Mouse (Mus musculus): Measurements from ENCODE around the gene Caprin1. TPM values are rescaled to one million over a fixed set of nuclear protein-coding genes. Genes with fewer than 3 reads are reported as not detected.

Caprin1 gene
- polyA plus RNA-seq, 1 experiment from 2014 or later = 69.2 TPM

DNA sequence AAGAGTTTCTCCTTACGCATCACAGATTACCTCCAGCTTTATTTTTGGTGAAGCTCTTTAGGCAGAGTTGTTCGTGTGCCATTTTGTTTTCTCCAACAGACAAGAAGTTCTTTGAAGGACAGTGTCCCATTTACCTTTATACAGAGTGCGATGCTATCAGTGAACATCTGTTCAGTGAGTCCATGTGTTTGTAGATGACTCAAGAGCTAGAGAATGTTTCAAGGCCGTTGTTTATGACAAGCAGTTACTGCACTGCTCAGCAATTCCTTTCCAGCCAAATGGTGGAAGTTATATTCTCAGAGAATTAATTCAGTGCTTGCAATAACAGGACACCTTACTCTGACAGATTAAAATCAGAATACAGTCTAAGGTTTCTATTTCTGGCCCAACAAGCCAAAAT is 27.5 kb upstream of the Caprin1 start:
- Histone ChIP-seq H3K27ac (ENCODE audit: low read depth) (peak overlapping the region; percentile 8; the same call in 1 of the 2 replicates), H3K27me3 (ENCODE audit: insufficient read depth, low read length) (no peaks in the 10 kb centered on the region), H3K9ac (replicated peaks) (no peak overlapping the region), H3K9me3 (ENCODE audit: low read length) (no peaks in the 10 kb centered on the region), H3K4me1 (ENCODE audit: insufficient read depth) (no peaks in the 10 kb centered on the region), H3K4me3 (ENCODE audit: low read depth, low read length) (no peak overlapping the region), H3K36me3 (replicated peaks; ENCODE audit: insufficient read depth, low read length) (no peaks in the 10 kb centered on the region), H3K4me2 (ENCODE audit: low read depth, low read length) (no peak overlapping the region)
- DNase-seq (no peak), ATAC-seq (peak; percentile 87)
- WGBS (ENCODE audit: insufficient replicate concordance) = 56% methylated on average over 4 of the region's 4 CpGs
- no peak for TF ChIP-seq CTCF (IDR thresholded peaks at IDR 0.05; ENCODE audit: low read depth)
- peak; percentile 31; the same call in 1 of the 2 replicates for TF ChIP-seq EP300 (IDR thresholded peaks at IDR 0.05; ENCODE audit: low read depth)

DNA sequence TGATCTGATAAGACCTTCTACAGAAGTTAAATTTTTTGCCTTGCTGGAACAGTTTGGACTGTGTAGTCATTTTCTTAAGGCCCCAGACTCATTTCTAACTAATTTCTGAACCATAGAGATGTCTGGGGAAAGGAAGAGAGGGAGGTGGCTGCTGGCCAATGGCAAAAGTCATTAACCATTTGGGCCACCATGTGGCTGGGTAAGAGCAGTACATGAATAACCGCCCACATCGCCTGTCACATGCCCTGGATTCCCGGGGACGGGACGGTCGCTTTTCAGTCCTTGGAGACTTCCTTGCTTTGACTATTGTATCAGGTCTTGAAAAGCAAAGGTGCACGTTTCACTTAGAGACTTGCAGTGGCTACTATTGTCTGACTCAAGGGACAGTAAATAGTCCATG is 25.1 kb upstream of the Caprin1 start:
- H3K9me3 ChIP-seq (ENCODE audit: low read length) = no peaks in the 10 kb centered on the region
- no peak overlapping the region for H3K27ac ChIP-seq (ENCODE audit: low read depth)
- 58% methylated on average over 7 of the region's 7 CpGs for WGBS (ENCODE audit: insufficient replicate concordance)
- TF ChIP-seq EP300 (IDR thresholded peaks at IDR 0.05; ENCODE audit: low read depth) (no peak), CTCF (IDR thresholded peaks at IDR 0.05; ENCODE audit: low read depth) (peak; percentile 16; the same call in 1 of the 2 replicates)
- no peaks in the 10 kb centered on the region for H3K36me3 ChIP-seq (replicated peaks; ENCODE audit: insufficient read depth, low read length)
- ATAC-seq (no peak), DNase-seq (no peak)
- H3K9ac ChIP-seq (replicated peaks) = no peak overlapping the region
- no peaks in the 10 kb centered on the region for H3K27me3 ChIP-seq (ENCODE audit: insufficient read depth, low read length)
- no peak overlapping the region for H3K4me3 ChIP-seq (ENCODE audit: low read depth, low read length)
- no peaks in the 10 kb centered on the region for H3K4me1 ChIP-seq (ENCODE audit: insufficient read depth)
- no peak overlapping the region for H3K4me2 ChIP-seq (ENCODE audit: low read depth, low read length)

DNA sequence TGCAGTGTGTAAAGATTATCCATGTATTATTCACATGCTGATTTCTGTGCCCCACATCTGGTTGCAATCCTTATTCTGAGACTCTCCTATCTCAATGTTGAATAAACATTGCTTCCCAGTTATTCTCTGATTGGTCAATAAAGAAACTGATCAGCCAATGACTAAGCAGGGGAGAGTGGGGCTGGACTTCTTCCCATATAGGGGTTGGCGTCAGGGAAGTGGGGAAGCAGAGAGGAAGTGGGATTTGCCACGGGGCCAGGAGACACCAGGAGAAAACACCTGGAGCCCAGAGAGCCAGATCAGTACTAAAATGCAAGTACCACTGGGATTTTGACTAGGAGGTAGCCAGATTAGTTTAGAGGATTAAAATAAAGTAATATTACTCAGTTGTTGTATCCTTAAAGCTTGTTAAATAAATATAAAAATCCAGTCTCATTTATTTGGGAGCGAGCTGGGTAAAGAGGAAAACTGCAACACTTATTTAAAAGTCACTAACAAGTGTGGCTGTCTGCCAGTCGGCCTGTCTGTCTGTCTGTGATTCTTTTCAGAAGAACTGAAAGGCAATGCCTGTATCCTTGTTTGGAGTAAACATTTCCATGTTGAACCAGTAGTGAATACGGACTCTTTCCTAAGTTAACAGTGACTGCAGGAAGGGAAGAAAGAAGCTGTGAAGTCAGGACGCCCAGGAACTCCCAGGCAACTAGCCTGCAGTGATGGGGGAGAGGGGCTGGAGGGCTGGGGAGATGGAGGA is 19.9 kb upstream of the Caprin1 start:
- 0 out of 2 replicates have a peak overlapping the region, but pooled peaks have one; percentile 17 for H3K9ac ChIP-seq (replicated peaks)
- ATAC-seq (peak; percentile 93), DNase-seq (peak; percentile 44)
- no peaks in the 10 kb centered on the region for H3K4me1 ChIP-seq (ENCODE audit: insufficient read depth)
- peak overlapping the region; percentile 35 for H3K4me3 ChIP-seq (ENCODE audit: low read depth, low read length)
- peak overlapping the region; percentile 54 for H3K4me2 ChIP-seq (ENCODE audit: low read depth, low read length)
- 31% methylated on average over 6 of the region's 6 CpGs for WGBS (ENCODE audit: insufficient replicate concordance)
- no peaks in the 10 kb centered on the region for H3K36me3 ChIP-seq (replicated peaks; ENCODE audit: insufficient read depth, low read length)
- no peaks in the 10 kb centered on the region for H3K27me3 ChIP-seq (ENCODE audit: insufficient read depth, low read length)
- H3K27ac ChIP-seq (ENCODE audit: low read depth) = peak overlapping the region; percentile 69
- TF ChIP-seq CTCF (IDR thresholded peaks at IDR 0.05; ENCODE audit: low read depth) (no peak), EP300 (IDR thresholded peaks at IDR 0.05; ENCODE audit: low read depth) (no peak)
- H3K9me3 ChIP-seq (ENCODE audit: low read length) = no peaks in the 10 kb centered on the region

DNA sequence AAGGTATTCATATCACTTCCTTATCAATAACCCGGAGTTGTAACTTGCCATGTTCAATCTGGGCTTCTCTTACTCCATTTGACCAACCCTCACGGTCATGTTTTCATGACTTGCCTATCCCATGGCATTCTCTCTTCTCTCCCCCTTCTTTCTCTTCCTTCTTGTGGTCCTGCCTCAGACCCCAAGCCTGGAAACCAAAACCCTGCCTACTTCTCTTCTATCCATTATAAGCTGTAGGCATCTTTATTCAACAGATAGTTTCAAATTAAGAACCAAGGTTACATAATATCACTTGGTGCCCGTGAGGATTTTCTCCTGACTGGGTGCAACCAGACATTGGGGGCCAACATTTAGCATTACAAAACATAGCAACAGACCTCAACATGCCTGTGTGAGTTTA is 18.5 kb upstream of the Caprin1 start:
- DNase-seq = no peak

DNA sequence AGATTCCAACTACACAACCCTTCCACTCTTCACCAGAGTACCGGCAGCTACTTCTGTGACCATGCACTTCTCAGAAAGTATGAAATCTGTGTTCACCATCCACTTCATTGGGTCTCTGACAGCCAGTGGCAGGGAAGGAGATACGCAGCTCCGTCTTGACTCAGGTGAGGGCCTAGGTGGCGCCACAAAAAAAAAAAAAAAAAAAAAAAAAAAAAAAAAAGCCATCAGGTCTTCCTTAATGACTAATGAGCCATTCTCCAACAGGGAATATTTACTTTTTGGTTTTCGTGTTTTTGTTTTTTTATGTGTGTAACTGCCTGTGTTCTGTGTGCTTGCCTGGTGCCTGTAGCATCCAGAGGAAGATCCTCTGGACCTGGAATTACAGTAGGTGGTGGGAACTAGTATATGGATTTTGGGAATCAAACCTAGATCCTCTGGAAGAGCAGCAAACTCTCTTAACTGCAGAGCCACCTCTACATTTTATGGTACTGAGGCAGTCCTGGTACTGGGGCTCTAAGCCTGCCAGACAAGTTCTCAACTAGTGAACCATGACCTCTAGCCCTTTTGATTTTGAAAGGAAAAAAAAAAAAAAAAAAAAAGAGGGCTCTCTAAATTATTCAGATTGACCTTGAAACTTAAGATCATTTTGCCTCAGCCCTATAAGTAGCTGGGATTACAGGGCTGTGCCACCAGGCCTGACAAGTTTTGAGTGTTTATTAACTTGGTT is 14.2 kb upstream of the Caprin1 start:
- no peaks in the 10 kb centered on the region for H3K9me3 ChIP-seq (ENCODE audit: low read length)
- H3K4me2 ChIP-seq (ENCODE audit: low read depth, low read length) = no peak overlapping the region
- no peaks in the 10 kb centered on the region for H3K4me1 ChIP-seq (ENCODE audit: insufficient read depth)
- H3K9ac ChIP-seq (replicated peaks) = no peak overlapping the region
- H3K4me3 ChIP-seq (ENCODE audit: low read depth, low read length) = no peak overlapping the region
- 71% methylated on average over 5 of the region's 5 CpGs for WGBS (ENCODE audit: insufficient replicate concordance)
- ATAC-seq = no peak
- no peak for DNase-seq
- H3K27ac ChIP-seq (ENCODE audit: low read depth) = no peak overlapping the region
- no peaks in the 10 kb centered on the region for H3K36me3 ChIP-seq (replicated peaks; ENCODE audit: insufficient read depth, low read length)
- H3K27me3 ChIP-seq (ENCODE audit: insufficient read depth, low read length) = no peaks in the 10 kb centered on the region
- no peak for TF ChIP-seq CTCF (IDR thresholded peaks at IDR 0.05; ENCODE audit: low read depth)
- TF ChIP-seq EP300 (IDR thresholded peaks at IDR 0.05; ENCODE audit: low read depth) = no peak

More for the DNA sequence above, 18.5 kb upstream of the Caprin1 start:
- no peaks in the 10 kb centered on the region for H3K27me3 ChIP-seq (ENCODE audit: insufficient read depth, low read length)
- no peak overlapping the region for H3K4me2 ChIP-seq (ENCODE audit: low read depth, low read length)
- WGBS (ENCODE audit: insufficient replicate concordance) = 72% methylated on average over 3 of the region's 3 CpGs
- H3K4me3 ChIP-seq (ENCODE audit: low read depth, low read length) = no peak overlapping the region
- no peak for ATAC-seq
- H3K9ac ChIP-seq (replicated peaks) = no peak overlapping the region
- H3K27ac ChIP-seq (ENCODE audit: low read depth) = no peak overlapping the region
- no peaks in the 10 kb centered on the region for H3K36me3 ChIP-seq (replicated peaks; ENCODE audit: insufficient read depth, low read length)
- no peaks in the 10 kb centered on the region for H3K4me1 ChIP-seq (ENCODE audit: insufficient read depth)
- H3K9me3 ChIP-seq (ENCODE audit: low read length) = no peaks in the 10 kb centered on the region
- no peak for TF ChIP-seq CTCF (IDR thresholded peaks at IDR 0.05; ENCODE audit: low read depth)
- no peak for TF ChIP-seq EP300 (IDR thresholded peaks at IDR 0.05; ENCODE audit: low read depth)

DNA sequence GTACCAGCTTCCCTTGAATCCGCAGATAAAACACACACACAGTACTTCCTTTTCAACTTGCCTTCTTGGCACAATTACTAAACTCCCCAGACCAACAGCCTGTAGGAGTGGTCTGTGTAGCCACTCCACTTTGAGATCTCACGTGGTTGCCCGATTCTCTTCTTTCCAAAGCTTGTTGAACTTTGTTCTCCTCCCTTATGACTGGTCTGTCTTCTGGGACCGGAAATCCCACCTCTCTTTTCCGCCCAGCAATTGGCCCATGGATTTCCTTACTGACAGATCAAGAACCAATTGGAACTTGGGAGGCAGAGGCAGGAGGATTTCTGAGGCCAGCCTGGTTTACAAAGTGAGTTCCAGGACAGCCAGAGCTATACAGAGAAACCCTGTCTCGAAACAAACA is 13.0 kb upstream of the Caprin1 start:
- ATAC-seq (no peak), DNase-seq (no peak)
- Histone ChIP-seq H3K9me3 (ENCODE audit: low read length) (no peaks in the 10 kb centered on the region), H3K4me3 (ENCODE audit: low read depth, low read length) (no peak overlapping the region), H3K4me2 (ENCODE audit: low read depth, low read length) (no peak overlapping the region), H3K27me3 (ENCODE audit: insufficient read depth, low read length) (no peaks in the 10 kb centered on the region), H3K27ac (ENCODE audit: low read depth) (no peak overlapping the region), H3K4me1 (ENCODE audit: insufficient read depth) (no peaks in the 10 kb centered on the region), H3K9ac (replicated peaks) (no peak overlapping the region), H3K36me3 (replicated peaks; ENCODE audit: insufficient read depth, low read length) (no peaks in the 10 kb centered on the region)
- TF ChIP-seq CTCF (IDR thresholded peaks at IDR 0.05; ENCODE audit: low read depth) (no peak), EP300 (IDR thresholded peaks at IDR 0.05; ENCODE audit: low read depth) (no peak)
- 77% methylated on average over 6 of the region's 6 CpGs for WGBS (ENCODE audit: insufficient replicate concordance)
